Mouse (Mus musculus) embryonic facial prominence, embryonic 14.5 days (tissue): ENCODE results near the gene Vmn2r112. TPM values are rescaled to one million over a fixed set of nuclear protein-coding genes. Genes with fewer than 3 reads are reported as not detected.
"Not testable (repeated sequence)": the region's sequence is repeated elsewhere in the genome, so short reads cannot be mapped to it uniquely, and the experiment has no call there.

Experiments used
- ATAC-seq: fragments of 200-750 bp; cut with Nextera tagmentation; 2 replicates; pipeline ENCODE4 v1.8.0; 2017; ENCODE audit warnings: low read depth, moderate number of reproducible peaks, moderate TSS enrichment
- DNase-seq: peaks from one replicate; pipeline ENCODE4 v3.0.0-alpha.2; 2015; ENCODE audit warnings: low spot score
- H3K27ac ChIP-seq: fragments of 300-500 bp; sonication (generic); replicated peaks from 2 replicates; pipeline ENCODE4 v1.5.1; 2014; ENCODE audit warnings: low read depth, mild to moderate bottlenecking, low read length, moderate library complexity
- H3K27me3 ChIP-seq: fragments of 300-500 bp; sonication (generic); replicated peaks from 2 replicates; pipeline ENCODE4 v1.6.1; 2014; ENCODE audit warnings: low read length; ENCODE audit not compliant: control insufficient read depth, insufficient read depth
- H3K36me3 ChIP-seq: fragments of 300-500 bp; sonication (generic); 2 replicates; pipeline ENCODE4 v1.6.1; 2014; ENCODE audit warnings: low read length, mixed read lengths; ENCODE audit not compliant: control insufficient read depth, insufficient read depth
- H3K4me1 ChIP-seq: fragments of 300-500 bp; sonication (generic); 2 replicates; pipeline ENCODE4 v1.6.1; 2014; ENCODE audit warnings: antibody characterized with exemption, low read length; ENCODE audit not compliant: control insufficient read depth, insufficient read depth
- H3K4me2 ChIP-seq: fragments of 300-500 bp; sonication (generic); 2 replicates; pipeline ENCODE4 v1.6.1; 2014; ENCODE audit warnings: low read depth, mild to moderate bottlenecking, low read length, moderate library complexity, mixed read lengths
- H3K4me3 ChIP-seq: fragments of 300-500 bp; sonication (generic); 2 replicates; pipeline ENCODE4 v1.5.1; 2014; ENCODE audit warnings: low read depth, mild to moderate bottlenecking, low read length
- H3K9ac ChIP-seq: fragments of 300-500 bp; sonication (generic); 2 replicates; pipeline ENCODE4 v1.6.1; 2014; ENCODE audit warnings: low read depth, mild to moderate bottlenecking, low read length, moderate library complexity, mixed read lengths
- H3K9me3 ChIP-seq: fragments of 300-500 bp; sonication (generic); 2 replicates; pipeline ENCODE4 v1.6.1; 2016; ENCODE audit warnings: low read length; ENCODE audit not compliant: control insufficient read depth
- WGBS: fragments of 180-500 bp; shearing (Covaris S2); extraction: QIAGEN DNeasy Blood & Tissue Kit; methylation state at CpG from one replicate; pipeline ENCODE4 v1.1.7; 2014; 5-methylcytosine and 5-hydroxymethylcytosine counted together
- polyA plus RNA-seq: library from polyadenylated mRNA; unstranded; fragments of >200 nt; fragmentation: Nextera tagmentation; extraction: Ambion mirVana; gene quantifications from 2 replicates; pipeline ENCODE4 v1.2.1, GENCODE M21; 2014

The Vmn2r112 gene
- polyA plus RNA-seq, result not detected in 2 replicates

GRCm38 (mm10) chr17:22600651-22601050 is at the start of gene Vmn2r112:
Vmn2r112 (plus strand) TSS chr17:22600951.
- not testable (repeated sequence) for H3K4me3 ChIP-seq, H3K9me3 ChIP-seq, H3K4me1 ChIP-seq, H3K27me3 ChIP-seq, H3K36me3 ChIP-seq, H3K27ac ChIP-seq, H3K4me2 ChIP-seq, DNase-seq, ATAC-seq, H3K9ac ChIP-seq

GRCm38 (mm10) chr17:22573382-22573781 is 27.4 kb upstream of the Vmn2r112 start, which contains the start of gene Vmn2r111:
Vmn2r111 (minus strand) TSS chr17:22573482.
- H3K4me3 ChIP-seq, H3K27me3 ChIP-seq, H3K27ac ChIP-seq, ATAC-seq, H3K4me1 ChIP-seq, DNase-seq, H3K9ac ChIP-seq, H3K9me3 ChIP-seq, H3K4me2 ChIP-seq, H3K36me3 ChIP-seq: not testable (repeated sequence)
- 67% methylated on average over 1 of the region's 1 CpGs for WGBS

GRCm38 (mm10) chr17:22630646-22631045 is 29.9 kb downstream of the Vmn2r112 start:
- Histone ChIP-seq H3K36me3 (no peaks in the 10 kb centered on the region), H3K27me3 (no peaks in the 10 kb centered on the region), H3K9me3 (no peaks in the 10 kb centered on the region), H3K9ac (no peak overlapping the region), H3K4me2 (no peak overlapping the region), H3K4me1 (no peaks in the 10 kb centered on the region), H3K4me3 (no peak overlapping the region), H3K27ac (no peak overlapping the region)
- no peak for ATAC-seq
- no peak for DNase-seq
- 68% methylated on average over 1 of the region's 1 CpGs for WGBS

Other genes starting within 250 kb of the Vmn2r112 start
- gene Zfp944, start 239.6 kb upstream of the Vmn2r112 start, polyA plus RNA-seq, result 14.1 and 14.9 TPM in 2 replicates
- gene Zfp758, start 239.5 kb upstream of the Vmn2r112 start, polyA plus RNA-seq, result 10.4 and 10.7 TPM in 2 replicates
- gene Zfp946, start 176.7 kb upstream of the Vmn2r112 start, polyA plus RNA-seq, result 14.4 and 15.3 TPM in 2 replicates
- not detected in 2 replicates for gene Vmn2r111, start 27.5 kb upstream of the Vmn2r112 start, polyA plus RNA-seq